Mouse (Mus musculus) small intestine, adult 2 months (tissue): ENCODE measurements around the gene Dmbt1. TPM values are rescaled to one million over a fixed set of nuclear protein-coding genes. Genes with fewer than 3 reads are reported as not detected.
A peak's percentile ranks its signal among the peaks of the same experiment; 100 is the strongest.

Experiments
- H3K27ac ChIP-seq: fragments of 200-500 bp; 2 replicates; pipeline ENCODE4 v1.5.1; 2012; ENCODE audit warnings: low read depth, low read length, control low read depth, inconsistent platforms; ENCODE audit not compliant: insufficient read depth
- H3K27me3 ChIP-seq: fragments of 200-500 bp; 2 replicates; pipeline ENCODE4 v1.6.1; 2012; ENCODE audit warnings: mild to moderate bottlenecking, moderate library complexity, low read length, inconsistent platforms; ENCODE audit not compliant: control insufficient read depth, insufficient read depth
- H3K36me3 ChIP-seq: fragments of 200-500 bp; 2 replicates; pipeline ENCODE4 v1.6.1; 2012; ENCODE audit warnings: mild to moderate bottlenecking, low read length, control low read depth, inconsistent platforms; ENCODE audit not compliant: control insufficient read depth, insufficient read depth
- H3K4me1 ChIP-seq: fragments of 200-500 bp; 2 replicates; pipeline ENCODE4 v1.6.1; 2012; ENCODE audit warnings: low read length, inconsistent platforms, mixed read lengths; ENCODE audit not compliant: control insufficient read depth, insufficient read depth, insufficient read length
- H3K4me3 ChIP-seq: fragments of 200-500 bp; 2 replicates; pipeline ENCODE4 v1.5.1; 2012; ENCODE audit warnings: low read depth, mild to moderate bottlenecking, control low read depth, inconsistent platforms, low read length, moderate library complexity
- CTCF ChIP-seq: fragments of 200-500 bp; IDR thresholded peaks from 2 replicates; pipeline ENCODE4 v1.5.1; 2012; ENCODE audit warnings: low read depth, mild to moderate bottlenecking, control low read depth, inconsistent platforms, low read length, moderate library complexity, mixed read lengths; ENCODE audit not compliant: insufficient replicate concordance, insufficient read length; ENCODE audit errors: extremely low read depth
- POLR2A ChIP-seq: fragments of 200-500 bp; IDR thresholded peaks from 2 replicates; pipeline ENCODE4 v1.6.1; 2012; ENCODE audit warnings: low read depth, mild to moderate bottlenecking, control low read depth, inconsistent platforms, low read length, moderate library complexity
- WGBS: fragments of 180-500 bp; shearing (Covaris S2); methylation state at CpG from one replicate; pipeline ENCODE4 v1.1.7; 2018; 5-methylcytosine and 5-hydroxymethylcytosine counted together
- polyA plus RNA-seq: library from polyadenylated mRNA; depleted of rRNA; stranded (reverse); fragments of >200 nt; gene quantifications from 2 replicates; pipeline ENCODE4 v1.2.3, GENCODE M21; 2012

The Dmbt1 gene
- polyA plus RNA-seq, 1 experiment, result 141 TPM

- 34% methylated on average over 13 of the region's 13 CpGs for WGBS
- Histone ChIP-seq H3K27ac (no peak overlapping the region), H3K27me3 (no peaks in the 10 kb centered on the region), H3K36me3 (no peaks in the 10 kb centered on the region), H3K4me3 (peak overlapping the region; percentile 60), H3K4me1 (peaks cover 6% of the 10 kb centered on the region; the same call in 1 of the 2 replicates)
- TF ChIP-seq CTCF (no peak), POLR2A (no peak)
Measured at GRCm38 (mm10) chr7:130991174-130991789, 40.6 kb upstream of the Dmbt1 start.

GRCm38 (mm10) chr7:130993907-130994306 is 37.9 kb upstream of the Dmbt1 start:
- no peak for TF ChIP-seq POLR2A
- TF ChIP-seq CTCF, result peak; percentile 41; the same call in 1 of the 2 replicates
- H3K36me3 ChIP-seq, result no peaks in the 10 kb centered on the region
- H3K4me1 ChIP-seq, result peaks cover 7% of the 10 kb centered on the region; the same call in 1 of the 2 replicates
- no peaks in the 10 kb centered on the region; the same call in 1 of the 2 replicates for H3K27me3 ChIP-seq
- H3K27ac ChIP-seq, result no peak overlapping the region
- H3K4me3 ChIP-seq, result no peak overlapping the region
- 44% methylated on average over 8 of the region's 8 CpGs for WGBS

GRCm38 (mm10) chr7:131001976-131002726 is 29.7 kb upstream of the Dmbt1 start:
- no peak overlapping the region for H3K4me3 ChIP-seq
- no peaks in the 10 kb centered on the region; the same call in 1 of the 2 replicates for H3K27me3 ChIP-seq
- WGBS, result 29% methylated on average over 12 of the region's 12 CpGs
- no peak for TF ChIP-seq POLR2A
- TF ChIP-seq CTCF, result no peak
- peaks cover 18% of the 10 kb centered on the region; the same call in 1 of the 2 replicates for H3K4me1 ChIP-seq
- peak overlapping the region; percentile 20; the same call in 1 of the 2 replicates for H3K27ac ChIP-seq
- H3K36me3 ChIP-seq, result no peaks in the 10 kb centered on the region

GRCm38 (mm10) chr7:131004071-131004470 is 27.8 kb upstream of the Dmbt1 start:
- WGBS, result 87% methylated on average over 5 of the region's 5 CpGs
- no peaks in the 10 kb centered on the region for H3K36me3 ChIP-seq
- no peak overlapping the region for H3K27ac ChIP-seq
- H3K4me3 ChIP-seq, result no peak overlapping the region
- no peak for TF ChIP-seq CTCF
- TF ChIP-seq POLR2A, result no peak
- peaks cover 22% of the 10 kb centered on the region; the same call in 1 of the 2 replicates for H3K4me1 ChIP-seq
- H3K27me3 ChIP-seq, result no peaks in the 10 kb centered on the region

- Histone ChIP-seq H3K27me3 (no peaks in the 10 kb centered on the region), H3K4me1 (peaks cover 17% of the 10 kb centered on the region; the same call in 1 of the 2 replicates), H3K4me3 (no peak overlapping the region), H3K27ac (no peak overlapping the region), H3K36me3 (no peaks in the 10 kb centered on the region)
- 96% methylated on average over 2 of the region's 2 CpGs for WGBS
- TF ChIP-seq CTCF (no peak), POLR2A (no peak)
Measured at GRCm38 (mm10) chr7:131007221-131007620, 24.6 kb upstream of the Dmbt1 start.

- peaks cover 9% of the 10 kb centered on the region; the same call in 1 of the 2 replicates for H3K4me1 ChIP-seq
- no peak overlapping the region for H3K4me3 ChIP-seq
- no peaks in the 10 kb centered on the region for H3K36me3 ChIP-seq
- TF ChIP-seq POLR2A (no peak), CTCF (no peak)
- 35% methylated on average over 5 of the region's 5 CpGs for WGBS
- H3K27ac ChIP-seq, result 0 out of 2 replicates have a peak overlapping the region, but pooled peaks have one; percentile 1
- no peaks in the 10 kb centered on the region for H3K27me3 ChIP-seq
Measured at GRCm38 (mm10) chr7:131009178-131009577, 22.7 kb upstream of the Dmbt1 start.

- 14% methylated on average over 1 of the region's 1 CpGs for WGBS
- Histone ChIP-seq H3K27ac (no peak overlapping the region), H3K36me3 (no peaks in the 10 kb centered on the region), H3K4me3 (no peak overlapping the region), H3K27me3 (no peaks in the 10 kb centered on the region), H3K4me1 (peaks cover 9% of the 10 kb centered on the region; the same call in 1 of the 2 replicates)
- no peak for TF ChIP-seq CTCF
- TF ChIP-seq POLR2A, result no peak
Measured at GRCm38 (mm10) chr7:131011901-131012300, 20.0 kb upstream of the Dmbt1 start.
